Mouse (Mus musculus): ENCODE data around the gene Atp8a1. TPM values are rescaled to one million over a fixed set of nuclear protein-coding genes. Genes with fewer than 3 reads are reported as not detected.

Gene Atp8a1
- total RNA-seq, 1 experiment from 2014 or later, result 16.8 TPM

- DNase-seq, result no peak
Measured at GRCm38 (mm10) chr5:67673008-67673407, 174.2 kb downstream of the Atp8a1 start.

- no peak for DNase-seq
Measured at GRCm38 (mm10) chr5:67670158-67670557, 177.1 kb downstream of the Atp8a1 start.

GRCm38 (mm10) chr5:67669436-67669896, 177.8 kb downstream of the Atp8a1 start:
- DNase-seq, result peak; percentile 22

DNA sequence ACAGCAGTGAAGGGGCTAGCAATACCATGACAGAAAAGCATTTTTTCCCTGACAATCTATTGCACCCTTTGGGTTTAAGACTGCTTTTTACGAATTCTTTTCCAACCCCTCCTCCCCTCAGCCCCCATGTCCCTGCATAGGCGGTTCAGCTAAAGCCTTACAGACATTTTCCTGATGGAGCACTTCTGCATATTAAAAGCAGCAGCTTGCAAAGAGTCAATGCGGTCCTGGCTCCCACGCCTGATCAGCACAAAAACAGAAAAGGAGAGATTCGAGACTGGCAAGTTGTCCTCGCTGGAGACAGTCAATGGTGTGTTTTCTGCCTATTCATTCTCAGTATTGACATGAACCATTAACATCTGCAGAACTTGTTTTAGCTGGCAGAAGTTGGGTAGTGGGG, 184.5 kb downstream of the Atp8a1 start:
- DNase-seq, result no peak

DNA sequence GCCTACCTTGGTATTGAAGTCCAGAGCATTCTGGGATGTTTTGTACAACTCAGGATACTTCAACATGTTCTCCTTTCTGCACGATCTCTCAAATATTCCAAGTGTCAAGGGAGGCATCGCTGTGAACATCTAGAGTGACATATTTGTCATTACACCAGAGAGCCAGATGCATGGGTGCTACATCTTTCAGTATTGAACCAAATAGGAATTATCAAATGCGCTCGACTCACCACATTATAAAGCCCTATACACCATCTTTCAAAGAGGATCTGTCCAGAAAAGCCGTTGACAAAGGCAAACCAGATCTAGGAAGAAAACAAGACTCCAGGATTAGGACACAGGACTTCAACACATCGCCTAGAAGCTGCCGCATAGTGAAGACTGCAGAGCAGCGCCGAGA, 187.4 kb downstream of the Atp8a1 start:
- DNase-seq, result no peak

DNA sequence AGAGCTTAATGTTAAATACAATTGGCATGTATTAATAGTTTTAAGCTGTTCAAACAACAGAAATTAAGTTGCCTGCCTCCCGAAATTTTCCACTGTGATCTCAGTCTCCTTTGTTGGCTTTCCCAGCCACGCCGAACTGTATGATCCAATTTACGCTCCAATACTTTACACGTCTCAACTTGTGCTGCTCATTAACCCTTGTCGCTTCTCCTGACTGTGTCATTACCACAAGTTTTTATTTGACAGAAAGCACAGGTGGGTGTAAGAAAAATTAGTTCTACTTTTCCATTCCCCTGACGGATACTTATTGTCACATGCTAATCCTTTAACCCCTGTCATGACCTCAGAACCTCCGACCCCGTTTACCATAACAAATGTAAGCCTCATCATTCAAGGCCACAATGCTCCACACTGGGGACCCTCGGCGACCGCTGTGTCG, 190.4 kb downstream of the Atp8a1 start:
- DNase-seq, result no peak

- no peak for DNase-seq
Measured at GRCm38 (mm10) chr5:67655696-67656519, 191.3 kb downstream of the Atp8a1 start.

- no peak for DNase-seq
Measured at GRCm38 (mm10) chr5:67654572-67654971, 192.7 kb downstream of the Atp8a1 start.

- no peak for DNase-seq
Measured at GRCm38 (mm10) chr5:67653543-67653942, 193.7 kb downstream of the Atp8a1 start.

DNA sequence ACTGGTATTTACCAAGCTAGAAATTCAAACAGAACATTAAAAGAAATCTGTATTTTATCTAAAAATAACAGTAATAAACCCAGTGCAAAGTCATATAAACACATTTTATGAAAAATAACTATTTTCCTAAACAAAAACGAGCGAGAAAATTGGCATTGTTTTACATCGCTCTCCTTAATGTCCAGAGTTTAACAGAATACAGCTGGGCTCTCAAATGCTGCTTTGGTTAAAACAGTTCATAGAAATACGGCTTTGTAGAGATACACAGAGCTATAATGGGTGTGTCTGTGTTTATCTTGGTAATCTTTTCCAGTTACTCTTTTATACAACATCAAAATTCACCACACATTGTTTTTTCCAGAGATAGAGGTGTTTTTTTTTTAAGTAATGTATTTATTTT, 194.8 kb downstream of the Atp8a1 start:
- no peak for DNase-seq

- no peak for DNase-seq
Measured at GRCm38 (mm10) chr5:67650021-67650420, 197.2 kb downstream of the Atp8a1 start.

- DNase-seq, result no peak
Measured at GRCm38 (mm10) chr5:67649156-67649555, 198.1 kb downstream of the Atp8a1 start.

DNA sequence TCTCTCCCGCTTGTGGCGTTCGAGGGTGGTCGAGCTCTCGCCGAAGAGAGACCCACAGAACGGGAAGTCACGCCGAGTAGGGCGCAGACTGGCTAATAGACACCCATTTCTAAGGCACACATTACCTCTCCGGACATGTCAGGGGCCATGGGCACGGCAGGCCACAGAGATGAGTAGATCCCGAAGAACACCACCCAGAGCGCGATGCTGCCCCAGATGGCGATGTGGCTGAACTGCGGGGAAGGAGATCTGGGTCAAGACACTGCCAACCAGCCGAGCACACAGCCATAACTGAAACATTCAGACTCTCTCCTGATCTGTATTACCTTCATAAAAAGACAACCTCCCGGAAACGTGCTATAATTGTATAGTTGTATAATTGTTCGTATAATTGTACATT, 199.7 kb downstream of the Atp8a1 start:
- peak; percentile 12 for DNase-seq

DNA sequence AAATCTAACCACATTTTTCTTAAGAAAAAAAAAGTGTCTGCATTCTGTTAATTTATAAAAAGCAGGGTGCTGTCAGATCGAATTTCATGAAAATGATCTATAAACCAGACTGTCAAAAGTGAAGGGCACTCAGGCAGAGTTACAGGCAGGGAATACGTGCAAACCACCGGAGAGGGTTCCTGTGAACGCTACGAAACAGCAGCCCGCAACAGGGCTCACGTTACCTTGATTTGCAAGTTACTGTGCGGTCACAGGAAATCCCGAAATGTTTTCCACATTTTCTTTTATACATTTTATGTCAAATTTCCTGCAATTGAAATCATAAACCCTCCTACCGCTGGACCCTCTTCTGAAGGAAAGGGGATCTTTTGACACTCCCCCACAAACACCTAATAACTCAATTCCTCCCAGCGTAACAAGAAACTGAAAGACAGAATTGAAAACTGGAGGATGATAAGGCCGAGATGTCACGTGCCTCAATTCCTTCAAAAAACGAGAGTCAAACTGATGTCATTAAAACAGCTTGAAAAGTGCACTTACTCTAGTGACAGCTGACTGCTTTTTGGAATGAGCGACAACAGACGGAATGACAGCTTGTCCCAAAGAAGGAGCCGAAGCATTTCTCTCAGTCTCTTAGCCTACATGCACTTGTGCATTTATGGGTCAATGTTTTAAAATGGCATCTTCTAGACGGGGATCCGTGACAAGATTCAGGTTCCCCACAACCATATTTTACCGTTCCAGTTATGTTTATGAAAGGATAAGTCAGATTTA, 200.3 kb downstream of the Atp8a1 start:
- DNase-seq, result no peak

- DNase-seq, result no peak
Measured at GRCm38 (mm10) chr5:67643537-67644255, 203.5 kb downstream of the Atp8a1 start.

- no peak for DNase-seq
Measured at GRCm38 (mm10) chr5:67641406-67642120, 205.7 kb downstream of the Atp8a1 start.

DNA sequence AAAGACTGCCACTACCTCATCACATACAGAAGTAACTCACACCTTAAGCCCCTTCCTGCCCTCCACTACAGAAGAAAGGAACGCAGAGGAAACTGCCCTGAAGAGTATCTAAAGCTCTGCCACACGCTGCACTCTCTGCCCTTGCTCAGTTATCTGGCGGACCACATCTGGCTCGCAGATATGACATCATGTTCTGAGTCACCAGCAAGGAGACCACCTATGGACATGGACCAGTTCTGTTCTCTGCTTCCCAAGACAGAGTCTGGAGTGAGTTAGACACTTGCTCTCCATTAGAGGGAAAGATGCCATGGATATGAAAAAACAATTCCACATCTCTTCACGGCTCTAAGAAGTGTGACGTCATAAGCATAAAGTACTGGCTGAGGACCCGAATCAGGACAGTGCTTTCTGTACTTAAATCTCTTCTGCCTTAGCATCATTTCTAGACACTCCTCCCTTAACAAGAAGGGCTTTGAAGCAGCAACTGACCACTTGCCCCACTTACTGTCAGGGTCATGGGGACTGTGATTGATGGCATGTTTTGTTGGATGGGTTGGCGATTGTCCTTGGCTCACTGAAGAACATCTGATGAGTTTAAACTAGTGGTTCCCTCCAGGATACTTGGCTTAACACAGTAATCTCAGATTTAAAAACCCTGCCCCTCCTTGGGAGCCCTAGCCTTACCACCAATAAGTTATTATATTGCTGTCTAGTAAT, 206.5 kb downstream of the Atp8a1 start:
- DNase-seq, result no peak

- DNase-seq, result no peak
Measured at GRCm38 (mm10) chr5:67634339-67634738, 212.9 kb downstream of the Atp8a1 start.

- DNase-seq, result no peak
Measured at GRCm38 (mm10) chr5:67633831-67634268, 213.4 kb downstream of the Atp8a1 start.

DNA sequence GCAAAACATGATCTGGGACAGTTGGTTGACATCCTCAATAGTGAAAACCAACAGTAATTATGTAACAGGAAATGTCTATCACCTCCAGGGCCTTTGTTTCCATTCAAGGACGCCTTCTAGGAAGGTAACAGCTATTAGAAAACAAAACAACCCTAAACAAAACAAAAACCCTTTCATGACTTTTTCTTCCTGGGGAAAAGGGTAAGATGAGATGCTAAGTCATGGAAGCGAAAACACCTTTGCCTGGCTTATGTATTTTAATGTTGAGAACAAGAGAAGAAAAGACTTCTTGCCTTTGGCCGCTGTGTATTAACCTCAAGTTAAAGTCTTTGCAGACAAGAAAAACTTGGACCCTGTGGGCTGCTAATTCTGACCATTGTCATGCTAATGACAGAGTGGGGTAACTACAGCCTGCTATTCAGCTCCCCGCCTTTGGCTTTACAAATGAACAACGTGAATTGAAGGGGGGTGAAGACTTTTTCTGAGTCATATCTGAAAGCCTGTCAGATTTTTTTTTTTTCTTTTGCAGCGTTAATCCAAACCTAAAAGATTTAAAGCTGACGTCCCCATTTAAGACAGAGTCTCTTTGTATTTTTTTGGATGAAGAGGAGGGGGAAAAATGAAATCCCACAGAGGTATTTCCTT, 214.0 kb downstream of the Atp8a1 start:
- no peak for DNase-seq

GRCm38 (mm10) chr5:67631261-67631660, 216.0 kb downstream of the Atp8a1 start:
- DNase-seq, result no peak

Measured in adrenal gland, postnatal 25 days (tissue).